Mouse (Mus musculus): ENCODE results near the gene Dcakd.
A peak's percentile ranks its signal among the peaks of the same experiment; 100 is the strongest.

DNA sequence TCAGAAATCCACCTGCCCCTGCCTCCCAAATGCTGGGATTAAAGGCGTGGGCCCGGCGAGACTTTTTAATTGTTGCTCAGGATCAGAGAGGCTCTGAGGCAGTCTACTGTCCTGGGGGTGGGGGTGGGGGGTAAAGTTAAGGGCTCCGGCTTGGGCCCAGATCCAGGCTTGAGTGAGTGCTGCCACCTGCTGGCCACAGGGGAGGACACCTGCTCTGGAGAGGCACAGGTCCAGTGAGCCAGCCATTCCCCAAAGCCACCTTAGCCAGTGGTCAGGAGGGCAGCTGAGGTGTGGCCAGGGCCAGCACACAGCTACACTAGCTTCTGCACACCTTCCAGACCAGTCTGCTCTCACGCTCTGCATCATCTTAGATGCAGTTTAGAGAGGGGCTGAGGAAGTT, 35.2 kb downstream of the Dcakd start:
- TF ChIP-seq MAFK (IDR thresholded peaks at IDR 0.05; ENCODE audit: insufficient read depth, low read depth, low read length): no peak
- TF ChIP-seq HCFC1 (IDR thresholded peaks at IDR 0.05; ENCODE audit: borderline replicate concordance, insufficient read depth, low read length): no peak
- TF ChIP-seq ZC3H11A (IDR thresholded peaks at IDR 0.05; ENCODE audit: borderline replicate concordance, low read depth, low read length): peak; percentile 32; the same call in 1 of the 2 replicates
- no peak for TF ChIP-seq CHD2 (IDR thresholded peaks at IDR 0.05; ENCODE audit: low read depth, low read length)

Data from ES-E14 (cell line).